Mouse (Mus musculus) C2C12 (cell line): ENCODE measurements around the gene Pafah1b3.

ENCODE experiments used
- CTCF ChIP-seq: IDR thresholded peaks from one replicate; pipeline ENCODE4 v1.5.1; 2011; ENCODE audit not compliant: control insufficient read depth, insufficient read depth, insufficient read length
- MAX ChIP-seq: IDR thresholded peaks from one replicate; pipeline ENCODE4 v1.6.1; 2011; ENCODE audit warnings: mild to moderate bottlenecking, control low read depth
- MYOD1 ChIP-seq: IDR thresholded peaks from one replicate; pipeline ENCODE4 v1.6.1; 2011; ENCODE audit warnings: low read depth; ENCODE audit not compliant: control insufficient read depth, insufficient read length
- MYOG ChIP-seq: IDR thresholded peaks from one replicate; pipeline ENCODE4 v1.6.1; 2011; ENCODE audit not compliant: control insufficient read depth, insufficient read length; ENCODE audit errors: extremely low read depth

GRCm38 (mm10) chr7:25334472-25334871 lies 36.7 kb upstream of the Pafah1b3 start:
- TF ChIP-seq MYOG (no peak), CTCF (no peak), MYOD1 (no peak), MAX (no peak)
